Mouse (Mus musculus) left cerebral cortex, adult 2 months (tissue): ENCODE measurements around the gene Clcn1. TPM values are rescaled to one million over a fixed set of nuclear protein-coding genes. Genes with fewer than 3 reads are reported as not detected.
A peak's percentile ranks its signal among the peaks of the same experiment; 100 is the strongest.

Experiments
- DNase-seq, 2 experiments: peaks; one replicate each; pipeline ENCODE4 v3.0.0; 2021 to 2022; ENCODE audit warnings: low spot score in 2 of 2, mixed read lengths in 1 of 2; ENCODE audit errors: extremely low spot score in 1 of 2
- H3K27ac ChIP-seq: fragments of 200-600 bp; 2 replicates; pipeline ENCODE4 v1.8.1; 2022
- H3K4me3 ChIP-seq: fragments of 200-600 bp; 2 replicates; pipeline ENCODE4 v1.8.1; 2022
- CTCF ChIP-seq: fragments of 200-600 bp; IDR thresholded peaks from 2 replicates; pipeline ENCODE4 v1.8.1; 2022; ENCODE audit warnings: antibody characterized with exemption, mild to moderate bottlenecking, moderate library complexity
- intact Hi-C: fragments of 180-260 bp; cut with DNase I; formaldehyde crosslinking; loops from one replicate; pipeline ENCODE4 v1.15.1; 2025
- total RNA-seq, 2 experiments: library from RNA; stranded (reverse); gene quantifications; 2 replicates each; pipeline ENCODE4 v1.2.3; 2021

Gene Clcn1
- total RNA-seq, 2 experiments from 2014 or later: 5.3 to 6.4 TPM

DNA sequence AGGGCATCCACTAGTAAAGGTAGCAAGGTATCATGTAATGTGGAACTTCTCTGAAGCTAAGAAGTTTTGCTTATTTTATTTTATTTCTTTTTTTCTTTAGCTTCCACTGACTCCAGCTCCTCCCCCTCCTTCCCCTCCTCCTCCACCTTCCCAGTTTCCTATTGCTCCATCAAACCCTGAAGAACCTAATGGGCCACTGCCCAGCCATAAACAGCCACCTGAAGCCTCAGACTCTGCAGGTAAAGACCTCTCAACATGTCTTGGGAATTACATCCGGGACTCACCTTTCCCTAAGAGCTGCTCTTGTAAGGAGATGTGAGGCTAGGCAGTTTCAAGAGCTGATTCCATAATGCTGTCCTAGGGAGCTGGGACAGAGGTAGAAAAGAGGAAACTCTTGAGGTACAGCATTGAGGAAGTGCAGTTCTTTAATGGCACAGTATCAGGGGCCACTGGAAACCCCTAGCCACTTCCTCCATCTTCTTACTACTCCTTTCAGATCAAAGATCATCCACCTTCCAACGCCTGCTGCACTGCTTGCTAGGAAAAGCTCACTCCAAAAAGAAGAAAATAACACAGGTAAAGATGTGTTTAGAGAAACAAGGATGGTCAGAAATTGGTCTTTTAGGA, 24.1 kb downstream of the Clcn1 start:
- intact Hi-C loops: no loop called here
- no peak for TF ChIP-seq CTCF
- DNase-seq: no peak

DNA sequence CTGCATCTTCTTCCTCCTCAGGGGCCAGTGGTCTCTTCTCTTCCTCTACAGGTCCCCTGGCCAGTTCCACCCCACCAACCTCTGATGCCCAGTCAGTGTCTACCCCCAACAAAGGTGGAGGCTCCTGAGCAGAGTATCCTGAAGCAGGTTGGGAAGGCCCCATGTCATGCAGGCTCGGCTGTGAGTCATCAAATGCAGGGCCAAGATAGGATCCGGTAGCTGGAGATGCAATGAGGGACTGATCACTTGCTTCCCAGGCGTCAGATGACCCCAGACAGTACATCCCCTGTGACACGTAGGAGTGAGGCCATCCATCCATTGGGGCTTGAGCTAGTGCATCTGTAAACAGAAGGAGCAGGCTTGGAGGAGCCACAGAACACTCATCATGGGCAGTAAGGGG, 31.8 kb downstream of the Clcn1 start:
- no peak overlapping the region for H3K27ac ChIP-seq
- intact Hi-C loops: no loop called here
- TF ChIP-seq CTCF: no peak
- H3K4me3 ChIP-seq: no peak overlapping the region
- DNase-seq: no peak

More for the DNA sequence above, 24.1 kb downstream of the Clcn1 start:
- Histone ChIP-seq H3K27ac (no peak overlapping the region), H3K4me3 (no peak overlapping the region)

DNA sequence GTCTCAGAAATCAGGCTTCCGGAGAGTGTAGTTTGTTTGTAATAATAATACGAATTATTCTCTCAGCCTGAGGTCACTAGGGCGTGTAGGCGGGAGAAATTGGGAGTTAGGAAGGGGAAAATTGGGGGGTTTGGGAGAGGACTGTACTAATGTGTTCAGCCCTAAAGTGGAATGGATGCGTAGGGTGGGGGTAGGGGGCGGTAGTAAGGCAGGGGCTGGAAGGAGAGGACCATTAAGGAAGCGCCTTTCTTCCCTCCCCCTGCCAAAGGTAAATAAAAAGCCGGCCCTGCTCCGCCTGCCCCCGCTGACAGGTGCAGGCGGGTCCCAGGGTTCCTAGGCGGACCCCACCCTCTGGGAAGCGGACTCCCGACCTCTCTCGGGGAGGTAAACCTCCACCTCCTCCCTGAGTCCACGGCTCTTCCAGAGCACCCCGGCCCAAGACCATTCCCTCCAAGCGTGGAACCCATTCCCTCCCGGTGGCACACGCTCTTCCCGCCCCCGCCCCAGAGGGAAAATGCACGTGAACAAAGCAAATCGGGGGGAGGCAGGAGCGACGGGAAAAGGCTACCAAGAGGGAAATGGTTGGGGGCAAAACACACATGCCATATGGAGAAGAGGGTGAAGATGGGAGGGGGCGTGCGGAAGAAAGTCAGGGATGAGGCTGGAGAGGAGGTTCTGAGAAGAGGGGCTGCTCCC, 37.0 kb downstream of the Clcn1 start:
- intact Hi-C loops: loop anchor here (2.0 to 10.0 kb wide), 5 partner anchors 25 to 559 kb away; partner anchors contain the start of gene Zyx
- DNase-seq: no peak
- no peak for TF ChIP-seq CTCF
- peak overlapping the region; percentile 63 for H3K4me3 ChIP-seq
- peak overlapping the region; percentile 94 for H3K27ac ChIP-seq

DNA sequence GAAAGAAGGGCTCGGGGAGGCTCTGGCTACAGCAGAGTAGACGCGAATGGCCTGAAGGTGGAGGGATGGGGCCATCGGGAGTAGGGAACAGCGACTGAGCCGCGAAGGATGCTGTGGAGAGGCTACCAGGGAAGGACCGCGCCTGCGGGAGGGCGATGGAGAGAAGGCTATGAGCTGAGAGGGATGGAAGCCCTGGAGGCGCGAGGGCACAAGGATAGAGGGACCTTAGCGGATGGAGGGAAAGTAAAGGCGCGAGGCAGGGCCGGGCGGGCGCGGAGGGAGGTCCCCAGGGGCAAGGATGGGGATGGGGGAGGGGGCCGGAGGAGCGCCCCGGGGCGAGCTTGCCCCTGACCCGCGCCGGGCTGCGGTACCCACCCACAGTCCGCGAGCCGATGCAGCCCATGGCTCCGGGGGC, 37.6 kb downstream of the Clcn1 start:
- DNase-seq: peak in 1 of 2 experiments; percentile 52
- Histone ChIP-seq H3K27ac (peak overlapping the region; percentile 94), H3K4me3 (peak overlapping the region; percentile 63)
- no peak for TF ChIP-seq CTCF
- intact Hi-C loops: loop anchor here (2.0 to 10.0 kb wide), 5 partner anchors 25 to 559 kb away; partner anchors contain the start of gene Zyx

DNA sequence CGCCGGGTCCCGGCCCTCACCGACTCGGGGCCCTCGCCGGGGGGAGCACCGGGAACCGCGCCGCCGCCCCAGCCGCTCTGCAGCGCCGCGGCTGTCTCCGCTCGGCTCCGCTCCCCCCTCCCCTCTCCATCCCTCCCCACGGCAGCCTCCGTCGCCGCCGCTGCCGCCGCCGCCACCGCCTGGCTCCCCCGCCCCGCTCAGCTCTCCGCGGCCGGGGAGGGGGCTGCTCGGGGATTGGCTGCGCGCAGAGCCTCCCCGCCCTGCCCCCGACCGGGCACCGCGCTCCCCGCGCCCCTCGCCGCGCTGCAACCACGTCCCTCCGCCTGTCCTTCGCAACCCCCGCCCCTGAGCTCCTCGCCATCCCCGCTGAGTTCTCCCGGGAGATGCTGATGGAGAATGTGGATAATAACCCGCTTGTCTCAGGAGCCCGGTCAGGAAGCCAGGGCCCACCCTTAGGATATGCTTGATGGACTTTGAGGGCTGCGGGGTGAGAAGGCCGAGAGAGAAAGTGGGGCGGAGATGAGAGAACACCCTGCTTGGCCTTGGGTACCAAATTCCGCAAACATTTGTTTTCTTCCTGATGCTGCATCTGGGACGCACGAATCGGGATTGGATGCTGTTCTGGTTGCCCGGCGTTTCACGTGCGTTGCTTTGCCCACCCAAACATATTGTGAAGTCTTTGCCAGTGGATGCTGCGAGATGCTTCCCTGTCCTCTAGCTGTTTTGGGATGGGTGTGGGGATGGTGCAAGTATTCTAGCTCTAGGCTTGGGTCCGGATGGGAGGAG, 38.2 kb downstream of the Clcn1 start, which contains the start of gene Fam131b:
Gene Fam131b (minus strand): TSS at position 162 of the 786 bp plus-strand sequence.
- H3K27ac ChIP-seq: peak within 1 kb of the TSS; percentile 94
- intact Hi-C loops: loop anchor here (2.0 to 10.0 kb wide), 5 partner anchors 24 to 560 kb away; partner anchors contain the start of gene Zyx
- TF ChIP-seq CTCF: no peak
- H3K4me3 ChIP-seq: peak within 1 kb of the TSS; percentile 63
- peak; percentile 79 to 85 for DNase-seq

DNA sequence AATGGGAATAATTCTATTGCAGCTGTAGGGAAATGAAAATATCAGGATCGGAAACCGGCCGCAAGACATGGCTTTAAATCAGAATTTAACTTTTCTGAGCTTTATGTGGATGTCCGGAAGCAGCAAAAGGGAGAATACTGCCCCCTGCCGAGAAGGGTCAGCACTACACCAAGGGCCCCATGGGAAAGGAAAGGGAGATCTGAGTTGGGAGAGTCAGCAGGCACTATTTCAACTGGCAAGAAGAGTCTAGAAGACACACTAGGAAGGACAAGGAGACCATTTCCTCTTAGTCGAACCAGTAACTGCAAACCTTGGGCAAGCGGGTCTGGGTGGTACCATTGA, 38.8 kb downstream of the Clcn1 start:
- peak; percentile 82 to 88 for DNase-seq
- peak overlapping the region; percentile 94 for H3K27ac ChIP-seq
- H3K4me3 ChIP-seq: peak overlapping the region; percentile 63
- peak; percentile 93 for TF ChIP-seq CTCF
- intact Hi-C loops: loop anchor here (2.0 to 10.0 kb wide), 4 partner anchors 24 to 560 kb away; partner anchors contain the start of gene Zyx

DNA sequence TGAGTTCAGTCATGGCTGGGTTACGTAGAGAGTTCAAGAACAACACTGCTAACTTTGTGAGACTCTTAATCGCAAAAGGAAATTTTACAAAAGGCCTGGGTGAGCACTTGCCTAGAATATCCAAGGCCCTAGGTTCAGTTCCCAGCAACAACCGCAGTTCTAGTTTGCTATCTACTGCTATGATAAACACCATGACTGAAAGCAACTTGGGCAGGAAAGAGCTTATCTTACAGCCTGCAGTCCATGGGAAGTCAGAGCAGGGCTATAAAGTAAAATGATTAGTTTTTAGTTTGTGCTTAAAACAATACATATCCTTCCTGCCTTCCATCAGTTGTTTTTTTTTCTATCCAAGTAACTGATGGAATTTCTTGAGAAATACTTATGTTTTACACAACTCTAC, 40.0 kb downstream of the Clcn1 start:
- H3K4me3 ChIP-seq: no peak overlapping the region
- no peak for TF ChIP-seq CTCF
- DNase-seq: no peak
- intact Hi-C loops: loop anchor here (10.0 kb wide), 2 partner anchors 258 to 562 kb away; no protein-coding TSS in a partner anchor
- H3K27ac ChIP-seq: no peak overlapping the region

DNA sequence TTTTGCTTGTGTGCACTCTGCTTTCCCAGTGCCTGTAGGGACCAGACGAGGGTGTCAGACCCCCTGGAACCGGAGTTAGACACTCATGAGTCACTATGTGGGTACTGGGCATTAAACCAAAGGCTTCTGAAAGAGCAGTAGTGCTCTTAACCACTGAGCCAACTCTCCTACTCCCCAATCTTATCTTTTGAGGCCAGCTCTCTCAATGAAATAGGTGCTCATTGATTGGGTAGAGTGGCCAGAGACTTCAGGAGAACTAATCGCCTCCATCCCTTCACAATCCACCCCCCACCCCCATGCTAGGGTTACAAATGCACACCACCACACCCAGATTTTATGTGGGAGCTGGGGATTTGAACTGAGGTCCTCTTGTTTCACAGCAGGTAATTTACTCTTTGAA, 42.3 kb downstream of the Clcn1 start:
- intact Hi-C loops: loop anchor here (10.0 kb wide), 2 partner anchors 256 to 564 kb away; no protein-coding TSS in a partner anchor
- no peak for TF ChIP-seq CTCF
- DNase-seq: no peak
- Histone ChIP-seq H3K4me3 (no peak overlapping the region), H3K27ac (no peak overlapping the region)

DNA sequence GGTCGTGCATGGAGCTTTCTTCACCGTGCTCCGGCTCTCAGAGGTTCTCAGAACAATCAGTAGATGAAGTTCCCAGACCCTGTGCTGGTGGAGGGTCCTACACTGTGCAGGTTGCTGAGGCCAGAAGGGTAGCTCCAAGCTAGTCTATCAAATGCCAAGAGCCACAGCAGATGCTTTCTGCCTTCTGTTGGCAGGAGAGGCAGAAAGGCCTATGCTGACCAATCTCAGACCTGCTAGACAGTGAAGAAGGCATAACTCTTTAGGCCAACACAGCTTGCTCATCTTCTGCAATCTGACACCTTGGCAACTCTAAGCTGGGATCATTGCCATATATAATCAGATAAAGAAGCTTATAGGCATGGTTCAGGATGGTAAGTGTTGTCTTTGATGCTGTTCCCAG, 43.7 kb downstream of the Clcn1 start:
- TF ChIP-seq CTCF: no peak
- intact Hi-C loops: loop anchor here (10.0 kb wide), 1 partner anchor 535 kb away; no protein-coding TSS in a partner anchor
- no peak for DNase-seq
- no peak overlapping the region for H3K4me3 ChIP-seq
- no peak overlapping the region for H3K27ac ChIP-seq

DNA sequence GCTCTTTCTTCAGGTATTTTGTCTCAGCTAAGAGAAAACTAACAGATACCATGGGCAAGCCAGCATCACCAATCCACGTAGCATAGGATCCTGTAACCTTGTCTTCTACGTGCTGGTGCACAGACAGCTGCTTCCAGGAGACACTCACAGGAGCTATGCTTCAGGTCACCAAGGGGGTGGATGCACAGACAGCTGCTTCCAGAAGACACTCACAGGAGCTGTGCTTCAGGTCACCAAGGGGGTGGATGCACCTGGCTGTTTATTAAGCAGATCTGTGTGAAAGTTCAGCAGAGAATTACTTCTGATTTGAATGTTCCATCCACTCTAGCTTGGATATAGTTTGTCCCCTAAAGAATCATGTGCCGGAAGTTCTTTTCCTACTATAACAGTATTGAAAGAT, 44.5 kb downstream of the Clcn1 start:
- no peak for DNase-seq
- no peak overlapping the region for H3K27ac ChIP-seq
- H3K4me3 ChIP-seq: no peak overlapping the region
- TF ChIP-seq CTCF: no peak
- intact Hi-C loops: loop anchor here (10.0 kb wide), 1 partner anchor 534 kb away; no protein-coding TSS in a partner anchor

DNA sequence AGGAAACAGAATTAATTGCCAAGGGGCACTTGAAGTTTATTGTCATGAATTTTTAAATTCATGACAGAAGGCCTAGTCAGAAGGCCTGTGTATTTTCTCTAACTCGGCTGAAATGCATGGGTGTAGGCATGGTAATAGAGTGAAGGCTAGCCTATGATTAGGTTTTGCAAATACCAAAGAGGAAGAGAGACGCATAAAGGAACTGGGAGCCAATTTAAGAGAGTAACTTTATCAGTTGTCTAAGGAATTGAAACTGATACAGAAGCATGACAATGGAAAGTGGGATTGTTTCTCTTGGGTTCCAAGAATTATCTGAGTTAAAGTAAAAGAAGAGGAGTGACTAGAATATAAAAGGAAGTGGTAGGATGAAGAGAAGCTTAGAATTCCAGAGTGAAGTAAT, 52.7 kb downstream of the Clcn1 start:
- TF ChIP-seq CTCF: no peak
- Histone ChIP-seq H3K27ac (no peak overlapping the region), H3K4me3 (no peak overlapping the region)
- DNase-seq: no peak
- intact Hi-C loops: loop anchor here (10.0 kb wide), 1 partner anchor 526 kb away; no protein-coding TSS in a partner anchor
